Mouse (Mus musculus): ENCODE measurements at regions not wholly inside any gene's neighbourhood (a gene's known extent, or its start where the extent isn't known, plus 50 kb on each side); places are given as distances from the start of the nearest gene placed in this dataset.
"Not testable (repeated sequence)": the region's sequence is repeated elsewhere in the genome, so short reads cannot be mapped to it uniquely, and the experiment has no call there.

DNA sequence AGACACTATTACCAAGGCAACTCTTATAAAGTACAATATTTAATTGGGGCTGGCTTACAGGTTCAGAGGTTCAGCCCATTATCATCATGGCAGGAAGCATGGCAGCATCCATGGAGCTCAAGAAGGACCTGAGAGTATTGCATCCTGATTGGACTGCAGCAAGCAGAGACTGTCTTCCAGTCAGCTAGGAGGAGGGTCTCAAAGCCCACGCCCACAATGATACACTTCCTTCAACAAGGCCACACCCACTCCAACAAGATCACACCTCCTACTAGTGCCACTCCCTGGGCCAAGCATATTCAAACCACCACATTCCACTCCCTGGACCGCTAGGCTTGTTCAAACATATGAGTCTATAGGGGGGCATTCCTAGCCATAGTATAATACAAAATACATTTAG, 78.6 kb upstream of the Slc25a13 start:
- ATAC-seq (ENCODE audit: poor library complexity, severe bottlenecking) = not testable (repeated sequence)

DNA sequence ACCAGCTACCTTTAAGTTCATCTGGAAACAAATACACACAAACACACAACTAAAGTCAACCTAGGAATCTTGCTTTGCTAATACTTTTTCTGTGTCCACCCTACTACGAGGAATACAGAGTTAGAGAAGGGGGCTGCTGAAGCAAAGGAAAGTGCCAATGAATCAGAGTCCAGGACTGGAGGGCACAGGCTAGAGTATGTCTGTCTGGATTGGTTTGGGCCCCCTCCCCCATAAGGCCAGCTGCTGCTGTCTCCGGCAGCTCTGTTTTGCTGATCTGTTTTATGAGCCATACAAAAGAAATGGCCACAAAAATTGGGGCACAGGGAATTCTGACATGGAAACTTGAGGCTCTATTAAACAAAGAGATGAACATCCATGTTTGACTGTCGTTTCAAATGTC, 74.8 kb upstream of the Slc25a13 start:
- no peak for ATAC-seq (ENCODE audit: poor library complexity, severe bottlenecking)

DNA sequence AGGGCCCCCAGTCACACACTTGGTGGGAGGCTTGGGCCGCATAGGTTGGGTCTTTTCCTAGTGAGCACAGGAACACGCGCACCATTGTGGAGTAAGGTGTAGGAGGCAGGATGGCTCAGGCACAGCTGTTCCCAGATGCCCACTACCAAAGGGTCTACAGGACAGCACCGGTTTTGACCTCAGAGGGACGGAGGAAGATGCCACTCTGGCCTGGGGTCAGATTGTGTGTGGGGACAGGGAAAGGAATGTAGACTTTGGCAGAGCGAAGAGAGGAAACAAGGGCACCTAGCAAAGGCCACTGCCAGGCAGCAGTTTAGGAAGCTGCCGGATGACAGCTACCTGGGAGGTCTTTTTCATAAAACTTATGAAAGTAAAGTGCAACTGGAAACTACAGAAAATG, 73.5 kb upstream of the Slc25a13 start:
- no peak for ATAC-seq (ENCODE audit: poor library complexity, severe bottlenecking)

DNA sequence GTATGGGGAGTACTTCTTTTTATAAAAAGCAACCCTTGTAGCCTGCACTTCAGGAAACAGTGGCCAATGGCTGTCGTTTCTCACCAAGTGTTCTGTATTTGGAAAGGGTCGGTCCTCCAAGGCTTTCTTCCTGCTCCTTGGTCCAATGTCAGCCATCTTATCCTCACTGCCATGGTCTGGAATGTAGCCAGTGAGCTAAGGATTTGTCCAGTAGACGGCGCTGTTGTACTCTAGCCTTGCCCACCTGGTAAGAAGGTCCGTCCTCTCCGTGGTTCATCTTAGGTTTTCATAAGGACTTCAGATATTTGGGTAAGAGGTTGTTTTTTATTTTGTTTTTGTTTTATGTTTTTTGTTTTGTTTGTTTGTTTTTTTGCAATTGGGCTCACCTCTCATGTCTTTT, 72.8 kb upstream of the Slc25a13 start:
- ATAC-seq (ENCODE audit: poor library complexity, severe bottlenecking) = peak; percentile 67

DNA sequence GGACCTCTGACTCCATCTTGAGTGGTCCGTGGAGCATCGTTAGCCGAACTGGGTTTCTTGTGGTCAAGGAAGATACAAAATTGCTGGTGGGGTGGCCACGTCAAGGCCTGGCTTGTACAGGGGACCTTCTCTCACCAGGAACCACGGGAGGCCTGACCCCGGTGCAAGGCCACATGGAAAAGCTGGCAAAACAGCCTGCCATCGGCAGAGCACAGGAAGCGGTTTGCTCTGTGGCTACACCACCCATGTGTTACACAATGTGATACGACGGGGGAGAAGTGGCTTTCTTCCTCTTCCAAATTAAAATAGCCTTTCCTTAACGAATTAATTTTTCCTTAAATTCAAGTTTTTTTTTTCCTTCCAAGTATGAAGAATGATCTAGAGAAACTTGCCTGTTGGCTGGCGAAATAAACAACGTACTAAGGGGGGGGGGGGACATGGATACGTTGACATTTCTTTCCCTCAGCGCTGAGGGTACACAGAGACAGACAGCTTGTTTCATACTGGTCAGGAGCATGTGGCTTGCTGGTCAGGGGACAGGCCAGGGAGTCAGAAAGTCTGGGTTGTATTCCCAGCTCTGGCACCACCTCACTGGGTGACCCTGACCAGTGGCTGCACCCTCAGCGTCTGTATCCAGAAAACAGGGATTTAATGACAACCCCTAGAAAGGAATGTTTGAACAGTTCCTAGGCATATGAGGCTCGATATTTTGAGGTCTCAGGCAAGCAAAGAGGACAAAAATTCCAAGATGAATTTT, 64.0 kb upstream of the Slc25a13 start:
- peak; percentile 95 for ATAC-seq (ENCODE audit: poor library complexity, severe bottlenecking)

DNA sequence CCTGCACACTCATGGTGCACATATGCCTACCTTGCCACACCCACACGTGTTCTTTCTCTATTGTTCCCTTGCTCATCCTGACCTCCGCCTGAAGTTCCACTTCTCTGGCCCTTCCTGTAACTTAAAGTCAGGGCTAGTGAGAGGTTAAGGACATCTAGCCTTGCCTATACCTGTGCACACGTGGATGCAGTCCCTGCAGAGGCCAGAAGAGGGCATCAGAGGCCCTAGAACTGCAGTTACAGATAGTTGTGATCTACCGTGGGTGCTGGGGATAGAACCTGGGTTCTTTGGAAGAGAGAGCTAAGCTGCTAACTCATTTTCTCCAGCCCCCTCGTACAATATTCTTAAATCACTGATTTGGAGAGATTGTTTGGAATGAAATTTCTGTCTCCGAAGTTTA, 62.7 kb upstream of the Slc25a13 start:
- 0 out of 2 replicates have a peak, but pooled peaks have one; percentile 3 for ATAC-seq (ENCODE audit: poor library complexity, severe bottlenecking)

DNA sequence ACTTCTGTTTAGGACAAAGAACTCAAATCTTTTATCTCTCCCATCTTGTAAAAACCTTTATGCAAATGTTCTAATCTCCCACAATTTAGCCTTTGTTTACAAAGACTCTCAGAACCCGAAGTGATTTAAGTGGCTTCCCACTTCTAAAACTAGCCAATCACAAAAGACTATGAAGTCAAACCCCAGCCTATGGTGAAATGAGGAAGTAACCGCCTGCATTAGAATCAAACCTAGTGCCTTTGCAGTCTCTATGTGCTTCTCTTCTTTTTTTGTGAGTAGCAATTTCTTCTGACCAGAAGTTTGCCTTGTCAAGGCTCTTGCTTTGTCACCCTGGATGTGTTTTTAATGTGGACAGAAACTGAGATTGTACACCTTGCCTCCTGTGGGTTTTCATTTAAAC, 53.6 kb upstream of the Slc25a13 start:
- ATAC-seq (ENCODE audit: poor library complexity, severe bottlenecking) = peak; percentile 94
